Mouse (Mus musculus): ENCODE measurements around the gene Ydjc. TPM values are rescaled to one million over a fixed set of nuclear protein-coding genes. Genes with fewer than 3 reads are reported as not detected.

The Ydjc gene
- 2.3 and 3.4 TPM in 2 replicates for polyA plus RNA-seq (2015; fragmentation: Nextera tagmentation; extraction: Ambion mirVana)

- Histone ChIP-seq H3K4me3 (ENCODE audit: low read depth, low read length) (no peak within 1 kb of the TSS), H3K9me3 (ENCODE audit: low read length) (no peaks in the 10 kb centered on the region), H3K36me3 (replicated peaks; ENCODE audit: insufficient read depth, low read length) (no peaks in the 10 kb centered on the region), H3K27me3 (ENCODE audit: insufficient read depth, low read length) (no peaks in the 10 kb centered on the region), H3K27ac (ENCODE audit: low read depth) (no peak within 1 kb of the TSS), H3K4me2 (ENCODE audit: low read depth, low read length) (no peak within 1 kb of the TSS), H3K9ac (replicated peaks) (no peak within 1 kb of the TSS), H3K4me1 (ENCODE audit: insufficient read depth) (peaks cover 15% of the 10 kb centered on the region)
- 31% methylated on average over 7 of the region's 7 CpGs for WGBS (ENCODE audit: insufficient replicate concordance)
- TF ChIP-seq EP300 (IDR thresholded peaks at IDR 0.05; ENCODE audit: low read depth), result no peak
- no peak for DNase-seq
- ATAC-seq, result no peak
These were observed at the start of gene Ydjc for GRCm38 (mm10) chr16:17144339-17144738. TSS of gene Ydjc (plus strand) at chr16:17144621.

GRCm38 (mm10) chr16:17096938-17097337 is 47.5 kb upstream of the Ydjc start:
- TF ChIP-seq CTCF (IDR thresholded peaks at IDR 0.05; ENCODE audit: low read depth) (no peak), EP300 (IDR thresholded peaks at IDR 0.05; ENCODE audit: low read depth) (no peak)
- no peaks in the 10 kb centered on the region for H3K9me3 ChIP-seq (ENCODE audit: low read length)
- no peak overlapping the region for H3K4me2 ChIP-seq (ENCODE audit: low read depth, low read length)
- WGBS (ENCODE audit: insufficient replicate concordance), result 76% methylated on average over 3 of the region's 3 CpGs
- no peaks in the 10 kb centered on the region for H3K4me1 ChIP-seq (ENCODE audit: insufficient read depth)
- H3K4me3 ChIP-seq (ENCODE audit: low read depth, low read length), result no peak overlapping the region
- DNase-seq (no peak), ATAC-seq (no peak)
- H3K27me3 ChIP-seq (ENCODE audit: insufficient read depth, low read length), result no peaks in the 10 kb centered on the region
- no peak overlapping the region for H3K27ac ChIP-seq (ENCODE audit: low read depth)
- peaks cover 80% of the 10 kb centered on the region for H3K36me3 ChIP-seq (replicated peaks; ENCODE audit: insufficient read depth, low read length)
- H3K9ac ChIP-seq (replicated peaks), result no peak overlapping the region

GRCm38 (mm10) chr16:17102630-17103220 is 41.7 kb upstream of the Ydjc start:
- TF ChIP-seq EP300 (IDR thresholded peaks at IDR 0.05; ENCODE audit: low read depth) (no peak), CTCF (IDR thresholded peaks at IDR 0.05; ENCODE audit: low read depth) (no peak)
- ATAC-seq (no peak), DNase-seq (no peak)
- no peak overlapping the region for H3K9ac ChIP-seq (replicated peaks)
- no peak overlapping the region for H3K4me2 ChIP-seq (ENCODE audit: low read depth, low read length)
- no peak overlapping the region for H3K27ac ChIP-seq (ENCODE audit: low read depth)
- H3K27me3 ChIP-seq (ENCODE audit: insufficient read depth, low read length), result no peaks in the 10 kb centered on the region
- WGBS (ENCODE audit: insufficient replicate concordance), result 81% methylated on average over 7 of the region's 7 CpGs
- no peaks in the 10 kb centered on the region for H3K9me3 ChIP-seq (ENCODE audit: low read length)
- H3K4me3 ChIP-seq (ENCODE audit: low read depth, low read length), result no peak overlapping the region
- H3K4me1 ChIP-seq (ENCODE audit: insufficient read depth), result no peaks in the 10 kb centered on the region
- H3K36me3 ChIP-seq (replicated peaks; ENCODE audit: insufficient read depth, low read length), result peaks cover 62% of the 10 kb centered on the region

GRCm38 (mm10) chr16:17104600-17104999 is 39.8 kb upstream of the Ydjc start:
- Histone ChIP-seq H3K36me3 (replicated peaks; ENCODE audit: insufficient read depth, low read length) (peaks cover 59% of the 10 kb centered on the region), H3K4me3 (ENCODE audit: low read depth, low read length) (no peak overlapping the region), H3K9ac (replicated peaks) (no peak overlapping the region), H3K27ac (ENCODE audit: low read depth) (no peak overlapping the region), H3K4me2 (ENCODE audit: low read depth, low read length) (no peak overlapping the region), H3K9me3 (ENCODE audit: low read length) (no peaks in the 10 kb centered on the region), H3K27me3 (ENCODE audit: insufficient read depth, low read length) (no peaks in the 10 kb centered on the region), H3K4me1 (ENCODE audit: insufficient read depth) (peaks cover 1% of the 10 kb centered on the region; the same call in 1 of the 2 replicates)
- no peak for DNase-seq
- 76% methylated on average over 4 of the region's 4 CpGs for WGBS (ENCODE audit: insufficient replicate concordance)
- TF ChIP-seq EP300 (IDR thresholded peaks at IDR 0.05; ENCODE audit: low read depth) (no peak), CTCF (IDR thresholded peaks at IDR 0.05; ENCODE audit: low read depth) (no peak)
- ATAC-seq, result no peak

GRCm38 (mm10) chr16:17110771-17111743 is 33.4 kb upstream of the Ydjc start, which contains the start of gene Ppil2:
TSS of gene Ppil2 (minus strand) at chr16:17111257.
- peak within 1 kb of the TSS; percentile 99 for H3K4me3 ChIP-seq (ENCODE audit: low read depth, low read length)
- H3K4me2 ChIP-seq (ENCODE audit: low read depth, low read length), result peak within 1 kb of the TSS; percentile 78
- peaks cover 16% of the 10 kb centered on the region for H3K36me3 ChIP-seq (replicated peaks; ENCODE audit: insufficient read depth, low read length)
- no peaks in the 10 kb centered on the region for H3K9me3 ChIP-seq (ENCODE audit: low read length)
- H3K27ac ChIP-seq (ENCODE audit: low read depth), result peak within 1 kb of the TSS; percentile 92
- DNase-seq (peak; percentile 77), ATAC-seq (peak; percentile 92)
- no peaks in the 10 kb centered on the region for H3K27me3 ChIP-seq (ENCODE audit: insufficient read depth, low read length)
- TF ChIP-seq CTCF (IDR thresholded peaks at IDR 0.05; ENCODE audit: low read depth), result no peak
- TF ChIP-seq EP300 (IDR thresholded peaks at IDR 0.05; ENCODE audit: low read depth), result no peak
- WGBS (ENCODE audit: insufficient replicate concordance), result 6% methylated on average over 38 of the region's 38 CpGs
- peak within 1 kb of the TSS; percentile 96 for H3K9ac ChIP-seq (replicated peaks)
- H3K4me1 ChIP-seq (ENCODE audit: insufficient read depth), result peaks cover 7% of the 10 kb centered on the region

GRCm38 (mm10) chr16:17117309-17117799 is 27.1 kb upstream of the Ydjc start:
- ATAC-seq (no peak), DNase-seq (no peak)
- Histone ChIP-seq H3K4me2 (ENCODE audit: low read depth, low read length) (no peak overlapping the region), H3K27me3 (ENCODE audit: insufficient read depth, low read length) (no peaks in the 10 kb centered on the region), H3K36me3 (replicated peaks; ENCODE audit: insufficient read depth, low read length) (no peaks in the 10 kb centered on the region), H3K4me1 (ENCODE audit: insufficient read depth) (no peaks in the 10 kb centered on the region), H3K4me3 (ENCODE audit: low read depth, low read length) (no peak overlapping the region), H3K9me3 (ENCODE audit: low read length) (no peaks in the 10 kb centered on the region), H3K9ac (replicated peaks) (no peak overlapping the region), H3K27ac (ENCODE audit: low read depth) (no peak overlapping the region)
- WGBS (ENCODE audit: insufficient replicate concordance), result 80% methylated on average over 5 of the region's 5 CpGs
- TF ChIP-seq CTCF (IDR thresholded peaks at IDR 0.05; ENCODE audit: low read depth) (no peak), EP300 (IDR thresholded peaks at IDR 0.05; ENCODE audit: low read depth) (no peak)
